Mouse (Mus musculus) right cerebral cortex, postnatal 14 days (tissue): ENCODE measurements around the gene Gm43302.
"Not testable (repeated sequence)": the region's sequence is repeated elsewhere in the genome, so short reads cannot be mapped to it uniquely, and the experiment has no call there.

ENCODE experiments used
- DNase-seq: peaks from one replicate; pipeline ENCODE4 v3.0.0; 2022

Gm43302 gene

GRCm38 (mm10) chr5:105293226-105294165 lies at the start of gene Gm43302, which contains the start of gene Gbp6:
Gene Gm43302 (minus strand): TSS chr5:105293695.
Gene Gbp6 (minus strand): TSS chr5:105293698.
- DNase-seq: not testable (repeated sequence)

- DNase-seq: no peak
These were observed 47.8 kb upstream of the Gm43302 start for GRCm38 (mm10) chr5:105341281-105341680.

GRCm38 (mm10) chr5:105322543-105322942 lies 29.0 kb upstream of the Gm43302 start:
- DNase-seq: no peak

GRCm38 (mm10) chr5:105310941-105311340 lies 17.4 kb upstream of the Gm43302 start:
- no peak for DNase-seq

DNA sequence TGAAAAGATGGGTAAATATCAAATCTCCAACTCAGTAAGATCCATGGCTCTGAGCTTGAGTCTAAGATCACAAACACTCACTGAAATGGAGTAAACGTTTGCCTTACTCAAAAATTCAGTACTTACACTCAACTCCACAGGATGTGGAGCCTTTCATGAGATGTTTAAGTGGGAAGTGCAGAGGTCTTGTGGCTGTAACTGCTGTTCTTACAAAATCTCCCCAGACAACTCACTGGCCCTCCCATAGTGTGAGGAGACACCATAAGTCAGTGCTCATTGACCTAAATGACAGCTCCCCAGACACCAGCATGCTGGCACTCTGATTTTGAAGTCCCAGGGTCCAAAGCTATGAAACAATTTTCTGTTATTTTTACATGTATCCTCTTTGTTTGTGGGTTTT lies 15.7 kb upstream of the Gm43302 start:
- DNase-seq: not testable (repeated sequence)

DNA sequence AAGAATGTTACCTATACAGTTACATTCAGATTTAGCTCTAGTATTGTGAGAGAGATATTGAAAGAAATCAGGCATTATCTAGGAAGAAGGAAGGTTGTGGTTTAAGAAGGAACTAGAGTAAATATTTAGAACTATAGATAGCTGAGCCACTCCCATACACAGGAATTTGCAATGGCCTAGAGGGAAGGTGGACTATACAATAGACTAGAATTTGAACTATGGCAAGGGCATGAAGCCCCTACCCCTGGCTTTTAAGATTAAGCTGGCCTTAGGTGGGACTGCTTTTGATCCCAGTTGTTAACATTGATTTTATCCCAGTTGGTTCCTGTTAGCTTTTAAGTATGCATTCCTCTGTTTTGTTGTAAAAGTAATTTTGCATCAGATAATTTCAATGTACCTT lies 13.5 kb upstream of the Gm43302 start:
- DNase-seq: not testable (repeated sequence)

- no peak for DNase-seq
These were observed 12.7 kb upstream of the Gm43302 start for GRCm38 (mm10) chr5:105306159-105306581.

GRCm38 (mm10) chr5:105305671-105306070 lies 12.2 kb upstream of the Gm43302 start:
- not testable (repeated sequence) for DNase-seq

GRCm38 (mm10) chr5:105301963-105302362 lies 8.5 kb upstream of the Gm43302 start:
- DNase-seq: no peak

DNA sequence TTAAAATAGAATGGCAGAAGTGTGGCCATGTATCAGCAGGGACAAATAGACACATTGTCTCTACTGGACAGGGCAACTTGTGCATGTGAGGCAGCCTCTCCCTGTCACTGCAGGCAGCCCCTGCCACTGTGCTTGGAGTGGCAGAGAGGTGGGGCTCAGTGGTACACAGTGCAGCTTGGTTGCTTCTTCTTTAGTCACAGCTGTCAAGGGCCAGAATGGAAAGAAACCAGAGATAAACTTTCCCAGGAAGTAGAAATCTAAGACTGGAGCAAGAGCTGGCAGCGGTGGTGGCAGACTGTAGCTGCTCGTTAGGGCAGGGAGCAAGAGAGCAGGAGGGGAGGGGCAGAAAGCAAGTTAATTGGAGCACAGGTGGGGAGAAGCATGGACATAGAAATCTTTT lies 8.0 kb upstream of the Gm43302 start:
- DNase-seq: no peak

- DNase-seq: no peak
These were observed 2.3 kb upstream of the Gm43302 start for GRCm38 (mm10) chr5:105295746-105296145.

DNA sequence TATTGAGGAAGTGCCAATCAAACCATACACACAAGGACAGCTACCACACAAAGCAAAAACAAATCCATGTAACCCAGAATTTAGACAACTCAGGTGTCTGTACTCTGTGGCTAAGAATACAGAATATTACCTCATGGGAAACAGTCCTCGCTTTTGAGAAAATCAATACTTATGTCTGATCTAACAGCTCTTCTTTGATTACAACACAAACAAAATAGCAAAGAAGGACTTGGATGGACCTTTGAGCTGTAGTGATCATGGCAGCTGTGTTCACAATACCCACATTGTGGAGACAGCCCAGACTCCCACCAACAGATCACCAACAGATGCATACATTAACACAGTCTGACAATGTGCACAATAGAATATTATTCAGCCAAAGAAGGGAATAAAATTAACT lies 1.0 kb downstream of the Gm43302 start:
- no peak for DNase-seq

GRCm38 (mm10) chr5:105290921-105291320 lies 2.6 kb downstream of the Gm43302 start:
- not testable (repeated sequence) for DNase-seq

GRCm38 (mm10) chr5:105260673-105261072 lies 32.8 kb downstream of the Gm43302 start:
- not testable (repeated sequence) for DNase-seq

DNA sequence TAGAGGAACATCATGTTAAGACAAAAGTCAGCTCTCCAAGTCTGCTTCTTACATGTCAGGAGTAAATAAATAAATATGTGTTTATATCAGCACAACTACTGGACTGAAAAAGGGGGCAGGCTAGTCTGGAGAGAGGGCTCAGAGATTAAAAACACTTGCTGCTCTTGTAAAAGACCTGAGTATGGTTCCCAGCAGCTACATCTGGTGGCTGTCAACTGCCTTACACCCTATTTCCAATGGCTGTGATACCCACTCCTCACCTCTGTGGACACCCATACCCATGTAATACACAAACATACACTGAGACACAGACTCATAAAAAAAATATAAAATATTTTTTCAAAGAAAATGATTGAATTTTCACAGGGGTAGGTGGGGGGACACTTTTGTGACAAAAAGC lies 41.0 kb downstream of the Gm43302 start:
- DNase-seq: no peak

- not testable (repeated sequence) for DNase-seq
These were observed 48.8 kb downstream of the Gm43302 start for GRCm38 (mm10) chr5:105244741-105245140.

- DNase-seq: not testable (repeated sequence)
These were observed 52.5 kb downstream of the Gm43302 start for GRCm38 (mm10) chr5:105240982-105241381.

DNA sequence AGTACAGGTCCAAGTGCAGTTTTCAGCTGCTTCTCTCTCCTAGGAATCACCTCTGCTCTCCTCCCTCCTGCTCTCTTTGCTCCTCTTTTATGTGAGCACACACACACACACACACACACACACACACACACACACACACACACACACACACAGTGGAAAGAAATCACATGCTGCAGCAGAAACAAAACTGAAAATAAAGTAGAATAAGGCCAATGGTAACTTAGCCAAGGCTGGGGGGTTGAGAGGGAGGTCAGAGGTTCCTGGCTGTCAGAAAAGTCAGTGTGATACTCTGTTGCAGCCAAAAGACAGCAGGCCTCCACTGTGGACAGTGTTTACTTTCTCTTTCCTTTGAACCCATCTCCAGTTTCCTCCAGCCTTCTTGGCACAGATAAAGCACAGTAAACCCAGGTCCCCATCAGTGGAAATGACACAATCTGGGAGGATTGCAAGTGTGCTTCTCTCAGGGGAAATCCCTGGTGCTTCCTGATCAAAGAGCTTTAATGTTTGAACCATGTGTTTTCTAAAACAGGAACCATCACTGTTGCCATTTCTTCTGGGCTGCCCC lies 53.9 kb downstream of the Gm43302 start, which contains the start of gene Gbp10:
Gene Gbp10, minus strand, starts transcription at position 51 of the 565 bp plus-strand sequence.
- not testable (repeated sequence) for DNase-seq

DNA sequence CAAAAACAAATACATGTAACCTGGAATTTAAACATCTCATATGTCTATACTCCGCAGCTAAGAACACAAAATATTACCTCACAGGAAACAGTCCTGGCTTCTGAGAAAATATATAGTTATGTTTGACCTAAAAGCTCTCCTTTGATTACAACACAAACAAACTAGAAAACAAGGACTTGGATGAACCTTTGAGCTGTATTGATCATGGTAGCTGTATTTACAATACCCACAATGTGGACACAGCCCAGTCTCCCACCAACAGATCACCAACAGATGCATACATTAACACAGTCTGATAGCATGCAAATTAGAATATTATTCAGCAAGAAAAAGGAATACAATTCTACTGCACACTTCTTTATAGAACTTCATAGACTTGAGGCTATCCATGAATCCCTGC lies 55.1 kb downstream of the Gm43302 start:
- DNase-seq: not testable (repeated sequence)

DNA sequence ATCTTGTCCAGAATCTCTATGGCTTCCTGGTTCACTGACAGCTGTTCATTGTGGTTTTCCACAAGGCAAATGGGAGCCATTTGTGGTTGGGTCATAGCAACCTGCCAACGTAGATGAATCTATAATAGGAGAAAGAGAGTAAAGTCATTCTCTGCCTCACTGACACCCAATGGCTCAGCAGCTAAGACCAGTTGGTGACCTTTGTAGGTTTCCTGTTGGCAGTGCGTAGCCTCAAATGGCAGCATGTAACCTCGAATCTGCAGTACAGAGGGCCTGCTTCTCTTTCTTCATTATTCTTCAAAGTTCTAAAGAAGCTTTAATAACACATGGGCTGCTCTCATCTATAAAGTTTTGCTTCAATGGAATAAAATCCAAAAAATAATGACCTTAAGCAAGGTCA lies 57.5 kb downstream of the Gm43302 start:
- DNase-seq: not testable (repeated sequence)

GRCm38 (mm10) chr5:105208957-105209356 lies 84.5 kb downstream of the Gm43302 start:
- not testable (repeated sequence) for DNase-seq

DNA sequence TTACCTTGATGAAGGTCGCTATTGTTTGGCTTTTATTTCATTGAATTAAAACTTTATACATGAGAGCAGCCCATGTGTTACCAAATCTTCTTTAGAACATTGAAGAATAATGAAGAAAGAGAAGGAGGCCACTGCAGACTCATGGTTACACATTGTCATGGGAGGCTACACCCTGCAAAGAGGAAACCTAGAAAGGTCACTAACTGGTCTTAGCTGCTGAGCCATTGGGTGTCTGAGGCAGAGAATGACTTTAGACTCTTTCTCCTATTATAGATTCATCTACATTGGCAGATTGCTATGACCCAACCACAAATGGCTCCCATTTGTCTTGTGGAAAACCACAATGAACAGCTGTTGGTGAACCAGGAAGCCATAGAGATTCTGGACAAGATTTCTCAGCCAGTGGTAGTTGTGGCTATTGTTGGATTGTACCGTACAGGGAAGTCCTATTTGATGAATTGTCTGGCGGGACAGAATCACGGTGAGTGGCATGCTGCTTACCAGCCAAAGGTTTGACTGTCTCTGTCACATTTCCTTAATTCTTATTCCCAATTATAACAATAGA lies 92.6 kb downstream of the Gm43302 start:
- DNase-seq: not testable (repeated sequence)

DNA sequence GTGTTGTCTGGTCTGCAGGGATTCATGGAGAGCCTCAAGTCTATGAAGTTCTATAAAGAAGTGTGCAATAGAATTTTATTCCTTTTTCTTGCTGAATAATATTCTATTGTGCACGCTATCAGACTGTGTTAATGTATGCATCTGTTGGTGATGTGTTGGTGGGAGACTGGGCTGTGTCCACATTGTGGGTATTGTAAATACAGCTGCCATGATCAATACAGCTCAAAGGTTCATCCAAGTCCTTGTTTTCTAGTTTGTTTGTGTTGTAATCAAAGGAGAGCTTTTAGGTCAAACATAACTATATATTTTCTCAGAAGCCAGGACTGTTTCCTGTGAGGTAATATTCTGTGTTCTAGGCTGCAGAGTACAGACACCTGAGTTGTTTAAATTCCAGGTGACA lies 94.3 kb downstream of the Gm43302 start:
- DNase-seq: not testable (repeated sequence)
